Mouse (Mus musculus): Measurements from ENCODE around the gene Xpo5. TPM values are rescaled to one million over a fixed set of nuclear protein-coding genes. Genes with fewer than 3 reads are reported as not detected.

The Xpo5 gene
- total RNA-seq, 1 experiment: 63.2 TPM

GRCm38 (mm10) chr17:46277586-46277985 lies 75.0 kb downstream of the Xpo5 start:
- no peak for DNase-seq (ENCODE audit: low read depth, low spot score)
- H3K9ac ChIP-seq (ENCODE audit: insufficient read depth, low read depth, low read length, poor library complexity, severe bottlenecking): no peak overlapping the region
- H3K4me3 ChIP-seq (ENCODE audit: insufficient read depth in 1 of 2, low read depth in 1 of 2, low read length in 2 of 2, poor library complexity in 1 of 2, severe bottlenecking in 1 of 2): no peak overlapping the region
- TF ChIP-seq ZNF384 (IDR thresholded peaks at IDR 0.05; ENCODE audit: low read depth, low read length): no peak
- H3K36me3 ChIP-seq (ENCODE audit: control insufficient read depth, insufficient read depth, low read length, poor library complexity, severe bottlenecking): peaks cover 26% of the 10 kb centered on the region; the same call in 1 of the 2 replicates
- in situ Hi-C loops (cut with MboI; ENCODE audit: low sequenced_read_pairs in 2 of 2, unreplicated experiment in 2 of 2): no loop called here
- no peaks in the 10 kb centered on the region for H3K9me3 ChIP-seq (ENCODE audit: control insufficient read depth, insufficient read depth, low read depth, low read length)
- H3K27ac ChIP-seq (ENCODE audit: insufficient read depth, low read depth, low read length, poor library complexity, severe bottlenecking): no peak overlapping the region
- H3K4me1 ChIP-seq (ENCODE audit: control insufficient read depth in 2 of 2, insufficient read depth in 2 of 2, low read length in 2 of 2, poor library complexity in 1 of 2): peaks cover 3 to 12% of the 10 kb centered on the region in 2 experiments; a peak in 3 of 4 replicates

DNA sequence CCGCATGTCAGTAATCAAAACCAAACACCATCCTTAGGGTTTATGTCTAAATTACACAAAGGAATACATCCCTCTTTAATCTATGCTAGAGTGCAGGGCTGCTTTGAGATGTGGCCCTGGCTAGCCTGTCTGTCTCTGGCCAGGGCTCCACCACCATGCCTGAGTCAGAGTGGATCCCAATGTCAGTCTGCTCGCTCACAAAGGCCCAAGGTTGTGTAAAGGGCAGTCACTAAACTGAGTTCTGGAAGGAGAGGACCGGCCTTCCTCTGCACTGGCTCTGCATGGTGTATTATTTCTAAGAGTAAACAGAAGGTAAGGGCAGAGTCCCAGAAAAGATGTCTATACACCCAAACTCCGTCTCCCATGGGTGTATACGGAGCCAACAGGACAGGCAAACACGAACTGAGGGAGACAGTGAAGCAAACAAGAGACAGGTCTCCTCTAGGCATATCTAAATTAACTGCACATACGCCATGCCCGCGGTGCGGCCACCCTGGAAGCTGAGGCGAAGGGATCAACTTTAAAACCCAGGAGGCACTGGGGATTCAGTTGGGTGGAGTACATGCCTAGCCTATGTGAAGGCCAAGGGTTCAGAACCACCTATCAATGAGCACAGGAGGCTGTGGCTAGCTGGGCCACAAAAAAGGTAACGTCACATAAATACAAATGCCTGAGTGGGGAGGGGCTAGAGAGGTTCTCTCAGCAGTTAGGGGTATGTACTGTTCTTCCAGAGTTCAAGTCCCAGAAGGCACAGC lies 75.6 kb downstream of the Xpo5 start:
- Histone ChIP-seq H3K9ac (ENCODE audit: insufficient read depth, low read depth, low read length, poor library complexity, severe bottlenecking) (no peak overlapping the region), H3K27ac (ENCODE audit: insufficient read depth, low read depth, low read length, poor library complexity, severe bottlenecking) (no peak overlapping the region), H3K4me1 (ENCODE audit: control insufficient read depth in 2 of 2, insufficient read depth in 2 of 2, low read length in 2 of 2, poor library complexity in 1 of 2) (peaks cover 3 to 12% of the 10 kb centered on the region in 2 experiments; a peak in 3 of 4 replicates), H3K36me3 (ENCODE audit: control insufficient read depth, insufficient read depth, low read length, poor library complexity, severe bottlenecking) (peaks cover 24% of the 10 kb centered on the region; the same call in 1 of the 2 replicates), H3K9me3 (ENCODE audit: control insufficient read depth, insufficient read depth, low read depth, low read length) (no peaks in the 10 kb centered on the region), H3K4me3 (ENCODE audit: insufficient read depth in 1 of 2, low read depth in 1 of 2, low read length in 2 of 2, poor library complexity in 1 of 2, severe bottlenecking in 1 of 2) (no peak overlapping the region)
- TF ChIP-seq ZC3H11A (IDR thresholded peaks at IDR 0.05; ENCODE audit: borderline replicate concordance, low read depth, low read length) (no peak), MAFK (IDR thresholded peaks at IDR 0.05; ENCODE audit: insufficient read depth, low read depth, low read length) (no peak), HCFC1 (IDR thresholded peaks at IDR 0.05; ENCODE audit: borderline replicate concordance, insufficient read depth, low read length) (no peak)
- DNase-seq (ENCODE audit: low read depth, low spot score): no peak
- in situ Hi-C loops (cut with MboI; ENCODE audit: low sequenced_read_pairs in 2 of 2, unreplicated experiment in 2 of 2): no loop called here

DNA sequence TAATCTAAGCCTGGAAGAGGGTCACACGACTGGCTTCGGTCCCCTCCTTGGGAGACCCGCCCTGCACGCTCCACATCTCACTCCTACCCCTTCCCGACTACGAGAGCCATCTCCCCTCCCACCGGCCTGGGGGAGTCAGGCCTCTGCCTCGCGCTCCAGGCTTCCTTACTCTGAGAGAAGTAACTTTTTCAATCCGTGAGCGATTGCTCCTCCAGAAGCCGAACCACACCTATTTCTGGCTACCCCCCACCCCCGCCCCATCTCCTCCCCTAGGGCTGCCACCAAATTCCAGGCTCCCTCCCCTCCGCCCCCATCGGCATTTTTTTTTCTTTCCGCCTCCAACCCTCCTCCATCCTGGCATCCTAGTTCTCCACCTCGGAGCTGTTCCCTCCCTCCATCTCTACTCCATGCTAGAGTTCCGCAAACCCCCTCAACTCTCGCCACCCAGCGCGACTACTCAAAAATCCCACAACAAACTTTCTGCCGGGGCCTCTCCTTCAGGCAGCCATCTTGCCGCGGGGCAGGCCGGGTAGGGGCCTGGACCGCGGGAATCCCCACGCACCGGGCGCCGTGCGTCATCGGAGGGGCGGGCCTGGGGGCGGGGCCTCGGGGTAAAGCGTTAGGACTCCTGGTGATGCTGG lies 80.0 kb downstream of the Xpo5 start, which contains the start of gene Tjap1:
Tjap1 (minus strand) TSS at position 544 of the 641 bp plus-strand sequence.
- no peaks in the 10 kb centered on the region for H3K9me3 ChIP-seq (ENCODE audit: control insufficient read depth, insufficient read depth, low read depth, low read length)
- peaks cover 6 to 16% of the 10 kb centered on the region in 2 experiments for H3K4me1 ChIP-seq (ENCODE audit: control insufficient read depth in 2 of 2, insufficient read depth in 2 of 2, low read length in 2 of 2, poor library complexity in 1 of 2)
- peak within 1 kb of the TSS; percentile 88 to 95 for H3K4me3 ChIP-seq (ENCODE audit: insufficient read depth in 1 of 2, low read depth in 1 of 2, low read length in 2 of 2, poor library complexity in 1 of 2, severe bottlenecking in 1 of 2)
- in situ Hi-C loops (cut with MboI; ENCODE audit: low sequenced_read_pairs in 2 of 2, unreplicated experiment in 2 of 2): no loop called here
- peak within 1 kb of the TSS; percentile 95 for H3K27ac ChIP-seq (ENCODE audit: insufficient read depth, low read depth, low read length, poor library complexity, severe bottlenecking)
- peak within 1 kb of the TSS; percentile 97 for H3K9ac ChIP-seq (ENCODE audit: insufficient read depth, low read depth, low read length, poor library complexity, severe bottlenecking)
- DNase-seq (ENCODE audit: low read depth, low spot score): peak; percentile 93
- H3K36me3 ChIP-seq (ENCODE audit: control insufficient read depth, insufficient read depth, low read length, poor library complexity, severe bottlenecking): peaks cover 15% of the 10 kb centered on the region; the same call in 1 of the 2 replicates
- no peak for TF ChIP-seq ZC3H11A (IDR thresholded peaks at IDR 0.05; ENCODE audit: borderline replicate concordance, low read depth, low read length)
- TF ChIP-seq CHD2 (IDR thresholded peaks at IDR 0.05; ENCODE audit: low read depth, low read length): 0 out of 2 replicates have a peak, but pooled peaks have one; percentile 37
- 0 out of 2 replicates have a peak, but pooled peaks have one; percentile 60 for TF ChIP-seq HCFC1 (IDR thresholded peaks at IDR 0.05; ENCODE audit: borderline replicate concordance, insufficient read depth, low read length)
- no peak for TF ChIP-seq MAFK (IDR thresholded peaks at IDR 0.05; ENCODE audit: insufficient read depth, low read depth, low read length)
- peak; percentile 79 for TF ChIP-seq ZNF384 (IDR thresholded peaks at IDR 0.05; ENCODE audit: low read depth, low read length)

- Histone ChIP-seq H3K4me1 (ENCODE audit: control insufficient read depth in 2 of 2, insufficient read depth in 2 of 2, low read length in 2 of 2, poor library complexity in 1 of 2) (peaks cover 8 to 19% of the 10 kb centered on the region in 2 experiments), H3K36me3 (ENCODE audit: control insufficient read depth, insufficient read depth, low read length, poor library complexity, severe bottlenecking) (peaks cover 13% of the 10 kb centered on the region; the same call in 1 of the 2 replicates), H3K9me3 (ENCODE audit: control insufficient read depth, insufficient read depth, low read depth, low read length) (no peaks in the 10 kb centered on the region), H3K27ac (ENCODE audit: insufficient read depth, low read depth, low read length, poor library complexity, severe bottlenecking) (no peak overlapping the region), H3K4me3 (ENCODE audit: insufficient read depth in 1 of 2, low read depth in 1 of 2, low read length in 2 of 2, poor library complexity in 1 of 2, severe bottlenecking in 1 of 2) (peak overlapping the region; percentile 88 to 95; a peak in 2 of 4 replicates), H3K9ac (ENCODE audit: insufficient read depth, low read depth, low read length, poor library complexity, severe bottlenecking) (no peak overlapping the region; the same call in 1 of the 2 replicates)
- no peak for TF ChIP-seq HCFC1 (IDR thresholded peaks at IDR 0.05; ENCODE audit: borderline replicate concordance, insufficient read depth, low read length)
- DNase-seq (ENCODE audit: low read depth, low spot score): no peak
- in situ Hi-C loops (cut with MboI; ENCODE audit: low sequenced_read_pairs in 2 of 2, unreplicated experiment in 2 of 2): no loop called here
Measured at GRCm38 (mm10) chr17:46283140-46283539, 80.6 kb downstream of the Xpo5 start.

Measured in ES-E14 (cell line).